Mouse (Mus musculus) testis, adult 2 months (tissue): Measurements from ENCODE around the gene Cand2.

Source experiments
- CTCF ChIP-seq: fragments of 200-500 bp; IDR thresholded peaks from 2 replicates; pipeline ENCODE4 v1.5.1; 2012; ENCODE audit warnings: low read depth, mild to moderate bottlenecking, inconsistent platforms, low read length, moderate library complexity; ENCODE audit not compliant: control insufficient read depth, insufficient read depth, insufficient replicate concordance
- POLR2A ChIP-seq: fragments of 200-500 bp; IDR thresholded peaks from 2 replicates; pipeline ENCODE4 v1.6.1; 2012; ENCODE audit warnings: low read depth, mild to moderate bottlenecking, inconsistent platforms, low read length, moderate library complexity; ENCODE audit not compliant: control insufficient read depth

DNA sequence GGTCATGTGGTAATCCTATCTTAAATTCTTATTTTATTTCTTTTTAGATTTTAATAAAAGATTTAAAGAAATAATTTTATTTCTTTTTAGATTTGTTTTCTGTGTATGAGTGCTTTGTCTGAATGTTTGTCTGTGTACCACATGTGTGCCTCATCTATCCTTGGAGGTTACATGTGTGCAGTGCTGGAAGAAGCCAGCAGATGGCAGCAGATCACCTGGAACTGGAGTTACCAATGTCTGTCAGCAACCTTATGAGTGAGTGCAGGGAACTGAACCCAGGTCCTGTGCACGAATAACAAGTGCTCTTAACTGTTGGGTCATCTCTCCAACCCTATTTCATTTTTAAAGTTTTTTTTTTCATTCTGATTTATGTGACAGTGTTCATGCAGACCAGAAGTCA, 47.2 kb upstream of the Cand2 start:
- TF ChIP-seq CTCF = peak; percentile 38; the same call in 1 of the 2 replicates
- TF ChIP-seq POLR2A = no peak
